8 mouse cellular contexts compared by ENCODE assay signal in genomic region chr7:141476981-141477370, GRCm38 (mm10). TPM values are rescaled to one million over a fixed set of nuclear protein-coding genes. Genes with fewer than 3 reads are reported as not detected.
DNase-seq lines count a peak whose midpoint lies in the region; ATAC-seq and TF ChIP-seq lines count a peak whose summit lies in the region.

No protein-coding gene starts in this region.

- peak overlapping the region; percentile 98 for H3K27ac ChIP-seq in kidney, adult 2 months (ENCODE audit: insufficient read depth, low read depth, low read length)
- no peak overlapping the region for H3K27ac ChIP-seq in midbrain, embryonic 13.5 days

- peaks cover 27% of the 10 kb centered on the region for H3K4me1 ChIP-seq in kidney, adult 2 months (ENCODE audit: control insufficient read depth, insufficient read depth, low read length)
- peaks cover 38% of the 10 kb centered on the region for H3K4me1 ChIP-seq in midbrain, embryonic 13.5 days (replicated peaks)

- TF ChIP-seq CTCF in kidney, adult 2 months (conservative IDR thresholded peaks at IDR 0.05; ENCODE audit: insufficient read depth, insufficient read length, low read depth, low read length): no peak

- H3K4me2 ChIP-seq in midbrain, embryonic 13.5 days (replicated peaks): peak overlapping the region; percentile 96

- no peaks in the 10 kb centered on the region for H3K36me3 ChIP-seq in kidney, adult 2 months (ENCODE audit: control insufficient read depth, insufficient read depth, low read length)
- H3K36me3 ChIP-seq in midbrain, embryonic 13.5 days: peaks cover 10% of the 10 kb centered on the region

- no peak for TF ChIP-seq POLR2A in kidney, adult 2 months (IDR thresholded peaks at IDR 0.05; ENCODE audit: low read depth, low read length)

- DNase-seq in kidney, adult 2 months: no peak
- DNase-seq in kidney, adult 9 months: no peak
- DNase-seq in induced T-regulatory cell, adult 2 months (ENCODE audit: low read depth): peak; percentile 44
- DNase-seq in embryo, embryonic 11 days: no peak
- no peak for DNase-seq in cerebellum, postnatal 14 days
- DNase-seq in thymus, postnatal 14 days: no peak

- H3K4me3 ChIP-seq in kidney, adult 2 months (ENCODE audit: insufficient read depth, low read depth, low read length): peak overlapping the region; percentile 96
- no peak overlapping the region for H3K4me3 ChIP-seq in midbrain, embryonic 13.5 days (replicated peaks)

- no peaks in the 10 kb centered on the region for H3K27me3 ChIP-seq in kidney, adult 2 months (replicated peaks; ENCODE audit: control insufficient read depth, insufficient read depth, low read length)
- H3K27me3 ChIP-seq in midbrain, embryonic 13.5 days: peaks cover 30% of the 10 kb centered on the region

- ATAC-seq in common myeloid progenitor, adult 5-6 weeks (replicated peaks; ENCODE audit: low read depth, poor library complexity, severe bottlenecking): 0 out of 2 replicates have a peak, but pooled peaks have one; percentile 4
- ATAC-seq in midbrain, embryonic 13.5 days: no peak

- 1% methylated on average over 7 of the region's 7 CpGs for WGBS in kidney, adult 2 months
- WGBS in midbrain, embryonic 13.5 days: 24% methylated on average over 7 of the region's 7 CpGs

- H3K9ac ChIP-seq in midbrain, embryonic 13.5 days (replicated peaks): no peak overlapping the region

- no peaks in the 10 kb centered on the region for H3K9me3 ChIP-seq in midbrain, embryonic 13.5 days

RNA-seq across cellular contexts. Expression of gene Tspan4, which starts 1.9 kb away (rescaled TPM):
- polyA plus RNA-seq in kidney, adult 2 months (2012; rRNA removed): 143 and 162 TPM in 2 replicates
- 50.3 and 53.3 TPM in 2 replicates for total RNA-seq in common myeloid progenitor, adult 5-6 weeks (2017)
- 22.5 and 23.6 TPM in 2 replicates for polyA plus RNA-seq in midbrain, embryonic 13.5 days (2015; fragmentation: Nextera tagmentation; extraction: Ambion mirVana)

RNA-seq across cellular contexts. Expression of gene Polr2l, which starts 2.0 kb away (rescaled TPM):
- polyA plus RNA-seq in kidney, adult 2 months (2012; rRNA removed): 67.3 and 70.9 TPM in 2 replicates
- total RNA-seq in common myeloid progenitor, adult 5-6 weeks (2017): 44.5 and 47.0 TPM in 2 replicates
- polyA plus RNA-seq in midbrain, embryonic 13.5 days (2015; fragmentation: Nextera tagmentation; extraction: Ambion mirVana): 88.2 and 91.1 TPM in 2 replicates

RNA-seq across cellular contexts. Expression of gene Cd151, which starts 9.8 kb away (rescaled TPM):
- polyA plus RNA-seq in kidney, adult 2 months (2012; rRNA removed): 274 and 343 TPM in 2 replicates
- total RNA-seq in common myeloid progenitor, adult 5-6 weeks (2017): 31.4 and 32.9 TPM in 2 replicates
- 15.4 and 19.9 TPM in 2 replicates for polyA plus RNA-seq in midbrain, embryonic 13.5 days (2015; fragmentation: Nextera tagmentation; extraction: Ambion mirVana)

RNA-seq across cellular contexts. Expression of gene Cracr2b, which starts 16.1 kb away (rescaled TPM):
- polyA plus RNA-seq in kidney, adult 2 months (2012; rRNA removed): 15.3 and 22.2 TPM in 2 replicates
- total RNA-seq in common myeloid progenitor, adult 5-6 weeks (2017): 0.39 TPM in 1 of 2 replicates, not detected in the other
- 6.8 TPM in 2 replicates for polyA plus RNA-seq in midbrain, embryonic 13.5 days (2015; fragmentation: Nextera tagmentation; extraction: Ambion mirVana)

RNA-seq across cellular contexts. Expression of gene Pnpla2, which starts 22.0 kb away (rescaled TPM):
- polyA plus RNA-seq in kidney, adult 2 months (2012; rRNA removed): 350 and 353 TPM in 2 replicates
- 13.9 and 14.4 TPM in 2 replicates for total RNA-seq in common myeloid progenitor, adult 5-6 weeks (2017)
- 16.2 and 19.2 TPM in 2 replicates for polyA plus RNA-seq in midbrain, embryonic 13.5 days (2015; fragmentation: Nextera tagmentation; extraction: Ambion mirVana)

Comparison
In these comparisons a context has a peak if more than half of its experiments do, and no peak if none do; other contexts are left out.
1. RNA of gene Cd151, which starts 9.8 kb away (polyA plus RNA-seq): 274 to 343 TPM in kidney, adult 2 months; 15.4 to 19.9 TPM in midbrain, embryonic 13.5 days; every median in the first group is over 10 times any median in the second.